In genomic region chr16:87635841-87636240, GRCm38 (mm10) we compare ENCODE assay signal across 11 mouse cellular contexts.
DNase-seq lines count a peak whose midpoint lies in the region; ATAC-seq lines count a peak whose summit lies in the region.
"Had no signal": no experiment of that assay in that cellular context is flagged by ENCODE, and none has a peak within 500 bp of the region (broad histone marks: within the 10 kb centered on the region; RNA-seq: fewer than 3 reads in every experiment).

No protein-coding gene starts in this region.

- no peaks in the 10 kb centered on the region for H3K27me3 ChIP-seq in embryonic facial prominence, embryonic 14.5 days (replicated peaks; ENCODE audit: control insufficient read depth, insufficient read depth, low read length)
- H3K27me3 ChIP-seq in embryonic facial prominence, embryonic 10.5 days (replicated peaks; ENCODE audit: low read depth, poor library complexity, severe bottlenecking): no peaks in the 10 kb centered on the region
- H3K27me3 ChIP-seq in intestine, embryonic 14.5 days (replicated peaks; ENCODE audit: control insufficient read depth, insufficient read depth, low read length): no peaks in the 10 kb centered on the region
- H3K27me3 ChIP-seq in midbrain, embryonic 13.5 days: no peaks in the 10 kb centered on the region
- H3K27me3 ChIP-seq: embryonic facial prominence, embryonic 13.5 days had no signal

- DNase-seq in embryonic facial prominence, embryonic 14.5 days (ENCODE audit: low spot score): no peak
- no peak for DNase-seq in embryonic facial prominence, embryonic 10.5 days (ENCODE audit: low spot score)
- DNase-seq in 3T3-L1 (ENCODE audit: low read depth, low spot score): peak; percentile 93
- peak; percentile 63 for DNase-seq in fibroblast of lung, adult 2 months (ENCODE audit: low read depth)
- peak; percentile 47 for DNase-seq in intestine, embryonic 14.5 days (ENCODE audit: low spot score)
- no peak for DNase-seq in cerebellum, postnatal 36 days
- DNase-seq in retina, postnatal 1 day: no peak
- DNase-seq: cerebellum, adult 11 months; lung, adult 2 months had no signal

- H3K4me2 ChIP-seq in embryonic facial prominence, embryonic 14.5 days (ENCODE audit: low read depth, low read length): no peak overlapping the region
- no peak overlapping the region for H3K4me2 ChIP-seq in intestine, embryonic 14.5 days (ENCODE audit: low read length)
- no peak overlapping the region for H3K4me2 ChIP-seq in midbrain, embryonic 13.5 days (replicated peaks)
- H3K4me2 ChIP-seq: embryonic facial prominence, embryonic 13.5 days had no signal

- H3K4me1 ChIP-seq in embryonic facial prominence, embryonic 14.5 days (ENCODE audit: control insufficient read depth, insufficient read depth, low read length): no peaks in the 10 kb centered on the region
- no peaks in the 10 kb centered on the region for H3K4me1 ChIP-seq in embryonic facial prominence, embryonic 10.5 days
- no peaks in the 10 kb centered on the region; the same call in 1 of the 2 replicates for H3K4me1 ChIP-seq in intestine, embryonic 14.5 days (replicated peaks; ENCODE audit: control insufficient read depth, insufficient read depth, low read length)
- H3K4me1 ChIP-seq in midbrain, embryonic 13.5 days (replicated peaks): no peaks in the 10 kb centered on the region
- H3K4me1 ChIP-seq: embryonic facial prominence, embryonic 13.5 days had no signal

- H3K36me3 ChIP-seq in embryonic facial prominence, embryonic 14.5 days (ENCODE audit: control insufficient read depth, insufficient read depth, low read length): no peaks in the 10 kb centered on the region
- H3K36me3 ChIP-seq in embryonic facial prominence, embryonic 10.5 days (replicated peaks): no peaks in the 10 kb centered on the region
- H3K36me3 ChIP-seq in intestine, embryonic 14.5 days (ENCODE audit: control insufficient read depth, insufficient read depth, low read length): no peaks in the 10 kb centered on the region
- no peaks in the 10 kb centered on the region for H3K36me3 ChIP-seq in midbrain, embryonic 13.5 days
- H3K36me3 ChIP-seq: embryonic facial prominence, embryonic 13.5 days had no signal

- no peaks in the 10 kb centered on the region for H3K9me3 ChIP-seq in embryonic facial prominence, embryonic 14.5 days (ENCODE audit: control insufficient read depth, low read length)
- no peaks in the 10 kb centered on the region for H3K9me3 ChIP-seq in embryonic facial prominence, embryonic 10.5 days
- no peaks in the 10 kb centered on the region for H3K9me3 ChIP-seq in intestine, embryonic 14.5 days (ENCODE audit: control insufficient read depth, low read length)
- H3K9me3 ChIP-seq in midbrain, embryonic 13.5 days: no peaks in the 10 kb centered on the region
- H3K9me3 ChIP-seq: embryonic facial prominence, embryonic 13.5 days had no signal

- H3K27ac ChIP-seq in embryonic facial prominence, embryonic 14.5 days (replicated peaks; ENCODE audit: low read depth, low read length): no peak overlapping the region
- no peak overlapping the region for H3K27ac ChIP-seq in embryonic facial prominence, embryonic 10.5 days (replicated peaks)
- H3K27ac ChIP-seq in intestine, embryonic 14.5 days (ENCODE audit: low read depth): no peak overlapping the region
- no peak overlapping the region for H3K27ac ChIP-seq in midbrain, embryonic 13.5 days
- H3K27ac ChIP-seq: embryonic facial prominence, embryonic 13.5 days had no signal

- H3K4me3 ChIP-seq in embryonic facial prominence, embryonic 14.5 days (ENCODE audit: low read depth, low read length): no peak overlapping the region
- H3K4me3 ChIP-seq in embryonic facial prominence, embryonic 10.5 days: no peak overlapping the region
- no peak overlapping the region for H3K4me3 ChIP-seq in intestine, embryonic 14.5 days (ENCODE audit: low read depth, low read length)
- no peak overlapping the region for H3K4me3 ChIP-seq in midbrain, embryonic 13.5 days (replicated peaks)
- H3K4me3 ChIP-seq: embryonic facial prominence, embryonic 13.5 days had no signal

- H3K9ac ChIP-seq in embryonic facial prominence, embryonic 14.5 days (ENCODE audit: low read depth, low read length): no peak overlapping the region
- H3K9ac ChIP-seq in intestine, embryonic 14.5 days (ENCODE audit: low read length): no peak overlapping the region
- no peak overlapping the region for H3K9ac ChIP-seq in midbrain, embryonic 13.5 days (replicated peaks)
- H3K9ac ChIP-seq: embryonic facial prominence, embryonic 13.5 days had no signal

- ATAC-seq in embryonic facial prominence, embryonic 14.5 days (ENCODE audit: low read depth): peak; percentile 18; the same call in 1 of the 2 replicates
- no peak for ATAC-seq in intestine, embryonic 14.5 days (replicated peaks; ENCODE audit: low FRiP score, low TSS enrichment, low read depth)
- no peak for ATAC-seq in midbrain, embryonic 13.5 days

- WGBS in embryonic facial prominence, embryonic 14.5 days: 58% methylated on average over 4 of the region's 4 CpGs
- 80% methylated on average over 4 of the region's 4 CpGs for WGBS in embryonic facial prominence, embryonic 10.5 days
- WGBS in intestine, embryonic 14.5 days: 53% methylated on average over 4 of the region's 4 CpGs
- WGBS in midbrain, embryonic 13.5 days: 84% methylated on average over 4 of the region's 4 CpGs

Comparison
In these comparisons a context has a peak if more than half of its experiments do, and no peak if none do; other contexts are left out.
1. DNase-seq: peak in 3T3-L1 (single experiment), fibroblast of lung, adult 2 months (single experiment) and intestine, embryonic 14.5 days (single experiment); none in embryonic facial prominence, embryonic 14.5 days (single experiment), embryonic facial prominence, embryonic 10.5 days (single experiment), cerebellum, postnatal 36 days (0 of 2) and retina, postnatal 1 day (single experiment).